Mouse (Mus musculus) urinary bladder, postnatal 25 days (tissue): ENCODE results near the gene Egln2.

Experiments used
- DNase-seq: peaks from one replicate; pipeline ENCODE4 v3.0.0; 2022; ENCODE audit warnings: low spot score

The Egln2 gene

GRCm38 (mm10) chr7:27166614-27167474 is at the start of gene Egln2:
Gene Egln2 (minus strand): TSS chr7:27166802.
- peak; percentile 94 for DNase-seq

- DNase-seq: no peak
These were observed 46.0 kb upstream of the Egln2 start for GRCm38 (mm10) chr7:27212626-27213025.

GRCm38 (mm10) chr7:27203730-27204449 is 37.3 kb upstream of the Egln2 start:
- no peak for DNase-seq

GRCm38 (mm10) chr7:27198779-27199178 is 32.2 kb upstream of the Egln2 start:
- DNase-seq: no peak

- no peak for DNase-seq
These were observed 31.8 kb upstream of the Egln2 start for GRCm38 (mm10) chr7:27198355-27198754.

GRCm38 (mm10) chr7:27197634-27198033 is 31.0 kb upstream of the Egln2 start:
- DNase-seq: no peak

GRCm38 (mm10) chr7:27197136-27197535 is 30.5 kb upstream of the Egln2 start:
- no peak for DNase-seq

- peak; percentile 87 for DNase-seq
These were observed 29.3 kb upstream of the Egln2 start, which contains the start of the genes BC024978 and Snrpa for GRCm38 (mm10) chr7:27195681-27196611. Gene BC024978 (plus strand): TSS chr7:27195781. Gene Snrpa (minus strand): TSS chr7:27196271.

- no peak for DNase-seq
These were observed 27.1 kb upstream of the Egln2 start for GRCm38 (mm10) chr7:27193731-27194130.

GRCm38 (mm10) chr7:27192434-27192833 is 25.8 kb upstream of the Egln2 start:
- DNase-seq: no peak

- DNase-seq: no peak
These were observed 22.8 kb upstream of the Egln2 start for GRCm38 (mm10) chr7:27189271-27189931.

- DNase-seq: no peak
These were observed 19.4 kb upstream of the Egln2 start for GRCm38 (mm10) chr7:27185986-27186385.

- DNase-seq: no peak
These were observed 18.4 kb upstream of the Egln2 start for GRCm38 (mm10) chr7:27184964-27185363.

- DNase-seq: no peak
These were observed 15.9 kb upstream of the Egln2 start for GRCm38 (mm10) chr7:27182498-27182897.

GRCm38 (mm10) chr7:27180837-27181695 is 14.5 kb upstream of the Egln2 start, which contains the start of the genes Gm21983 and Mia:
Gene Gm21983 (minus strand): TSS chr7:27181086.
Gene Mia (minus strand): TSS chr7:27181157.
- DNase-seq: no peak

- DNase-seq: no peak
These were observed 13.4 kb upstream of the Egln2 start for GRCm38 (mm10) chr7:27180036-27180435.

GRCm38 (mm10) chr7:27179217-27179918 is 12.8 kb upstream of the Egln2 start:
- no peak for DNase-seq

GRCm38 (mm10) chr7:27178324-27179216 is 12.0 kb upstream of the Egln2 start, which contains the start of gene Rab4b:
Gene Rab4b (minus strand): TSS chr7:27178896.
- DNase-seq: peak; percentile 94

GRCm38 (mm10) chr7:27177942-27178323 is 11.3 kb upstream of the Egln2 start:
- no peak for DNase-seq
